Mouse (Mus musculus) telencephalon, adult 2 months (tissue): ENCODE measurements around the gene Slc11a2.
"Not testable (repeated sequence)": the region's sequence is repeated elsewhere in the genome, so short reads cannot be mapped to it uniquely, and the experiment has no call there.

Experiments used
- DNase-seq: peaks from one replicate; pipeline ENCODE4 v3.0.0-alpha.2; 2011; ENCODE audit warnings: low read depth, low spot score

The Slc11a2 gene

DNA sequence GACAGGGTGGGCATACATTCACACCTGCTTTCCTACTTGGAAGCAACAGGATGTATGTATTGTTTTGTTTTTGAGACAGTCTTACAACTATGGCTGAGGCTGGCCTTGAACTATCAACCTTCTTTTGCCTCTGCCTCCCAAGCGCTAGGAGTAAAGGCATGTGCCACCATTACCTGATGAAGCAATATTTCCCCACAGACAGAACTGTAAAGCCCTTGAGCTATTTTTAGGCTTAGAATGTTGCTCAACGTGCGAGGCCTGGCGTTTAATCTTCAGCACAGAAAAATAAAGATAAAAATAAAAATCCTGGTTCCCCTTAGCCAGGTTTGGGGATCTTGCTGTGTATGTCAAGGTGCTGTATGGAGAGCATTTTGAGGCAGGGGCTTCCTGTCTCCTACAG, 11.2 kb upstream of the Slc11a2 start:
- no peak for DNase-seq

DNA sequence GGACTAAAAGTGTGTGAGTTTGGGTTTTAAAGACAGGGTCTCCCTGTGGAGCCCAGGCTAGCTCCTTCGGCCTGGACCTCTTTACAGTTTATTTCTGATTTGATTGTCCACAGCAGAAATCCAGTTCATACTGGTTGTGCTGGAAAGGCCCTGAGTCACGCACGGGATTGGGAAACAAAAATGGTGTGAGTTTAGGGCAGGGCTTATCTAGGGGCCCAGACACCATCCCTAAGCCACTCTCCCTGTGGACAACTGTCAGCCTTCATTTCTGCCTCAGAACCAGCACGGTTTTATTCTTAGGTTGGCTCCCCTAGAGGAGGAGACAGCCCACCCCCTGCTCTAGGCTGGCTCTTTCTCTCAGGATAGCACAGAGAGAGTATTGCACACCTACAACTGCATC, 8.4 kb upstream of the Slc11a2 start:
- no peak for DNase-seq

DNA sequence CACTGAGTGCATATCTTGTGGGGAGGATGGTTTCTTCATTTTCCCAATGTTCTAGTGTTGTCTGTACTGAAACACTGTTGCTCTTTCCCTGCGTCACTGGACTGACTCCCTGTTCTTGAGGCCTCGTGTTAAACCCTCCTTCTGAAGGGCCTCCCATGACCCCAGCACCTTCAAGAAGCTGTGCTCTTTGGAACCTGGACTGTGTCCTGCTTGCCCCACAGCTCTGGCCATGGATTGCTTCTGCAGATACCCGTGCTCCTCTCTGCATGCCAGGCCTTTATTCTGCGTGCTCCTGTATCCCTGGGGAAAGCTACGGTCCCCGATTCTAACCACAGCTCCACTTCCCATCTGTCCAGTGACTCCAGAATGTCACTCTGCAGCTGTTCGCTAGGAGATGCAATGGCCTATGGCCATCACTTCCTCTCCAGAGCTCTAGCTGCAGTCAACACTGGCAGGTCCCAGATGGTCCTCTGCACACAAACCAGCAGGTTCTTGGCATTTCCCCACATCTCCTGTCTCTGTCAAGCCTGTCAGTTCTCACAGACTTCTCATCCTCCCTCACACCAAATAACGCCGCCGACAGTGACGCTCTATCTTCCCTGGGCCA, 5.2 kb upstream of the Slc11a2 start:
- no peak for DNase-seq

DNA sequence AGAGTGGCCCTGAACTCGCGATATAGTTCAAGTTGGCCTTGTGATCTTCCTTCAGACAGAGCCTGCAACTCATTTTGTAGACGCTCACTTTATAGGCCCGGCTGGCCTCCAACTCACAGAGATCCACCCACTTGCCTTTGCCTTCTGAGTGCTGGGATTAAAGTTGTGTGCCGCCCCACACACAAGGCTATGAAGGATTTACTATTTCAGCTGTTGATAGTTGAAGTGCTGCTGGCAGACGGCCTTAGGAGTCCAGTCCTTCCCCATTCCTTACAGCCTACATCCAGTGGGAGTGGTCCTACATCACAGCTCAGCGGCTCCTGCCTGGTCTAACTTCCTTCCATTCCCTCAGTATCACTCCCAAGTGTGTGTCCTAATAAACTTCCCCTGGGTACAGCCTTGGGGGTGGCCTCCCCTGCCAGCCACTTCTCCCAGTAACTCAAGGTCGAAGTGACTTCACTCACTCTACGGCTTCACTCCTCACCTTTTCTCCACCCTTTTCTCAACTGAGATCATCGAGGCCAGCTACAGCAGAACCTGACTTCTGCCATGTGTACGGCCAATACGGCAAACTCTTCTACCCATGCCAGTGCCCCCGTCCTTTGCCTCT, 3.5 kb upstream of the Slc11a2 start:
- DNase-seq = no peak

- DNase-seq = no peak
Observed at GRCm38 (mm10) chr15:100423916-100424315, 956 bp downstream of the Slc11a2 start.

- peak; percentile 89 for DNase-seq
Observed at GRCm38 (mm10) chr15:100422899-100423860, 1.7 kb downstream of the Slc11a2 start.

GRCm38 (mm10) chr15:100422476-100422875, 2.4 kb downstream of the Slc11a2 start:
- no peak for DNase-seq

- DNase-seq = not testable (repeated sequence)
Observed at GRCm38 (mm10) chr15:100421758-100422197, 3.1 kb downstream of the Slc11a2 start, which contains the start of gene Gm5475. Gene Gm5475, plus strand, starts transcription at chr15:100422147.

DNA sequence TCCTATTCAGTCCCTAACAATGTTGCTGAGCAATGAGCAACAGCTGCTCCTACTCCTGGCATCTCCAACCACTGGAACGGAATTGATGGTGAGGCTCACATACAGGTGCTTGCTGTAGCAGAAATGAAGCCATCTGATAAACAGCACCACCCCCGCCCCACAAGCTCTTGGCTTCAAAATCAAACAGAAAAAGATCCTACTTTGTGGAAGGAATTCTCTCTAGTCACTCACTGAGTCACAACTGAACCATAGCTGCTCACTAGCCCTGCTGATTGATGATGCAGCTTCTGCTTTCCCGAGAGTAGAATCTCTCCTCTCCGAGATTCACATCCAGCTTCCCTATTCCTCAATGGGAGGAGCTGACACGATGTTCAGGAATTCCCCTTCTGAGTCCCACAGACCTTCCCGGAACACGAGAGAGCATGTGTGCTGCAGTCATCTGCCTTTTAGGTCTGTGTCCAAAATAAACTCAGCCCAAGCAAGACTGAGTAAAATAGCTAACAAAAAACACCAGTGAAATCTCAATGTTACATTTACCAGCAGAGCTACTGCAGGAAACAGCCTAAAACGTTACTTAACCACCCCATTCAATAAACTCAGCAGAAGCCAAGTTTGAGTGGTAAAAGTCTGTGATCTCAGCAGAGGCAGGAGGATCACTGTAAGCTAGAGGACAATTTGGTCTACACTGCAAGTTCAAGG, 3.7 kb downstream of the Slc11a2 start:
- DNase-seq = no peak

DNA sequence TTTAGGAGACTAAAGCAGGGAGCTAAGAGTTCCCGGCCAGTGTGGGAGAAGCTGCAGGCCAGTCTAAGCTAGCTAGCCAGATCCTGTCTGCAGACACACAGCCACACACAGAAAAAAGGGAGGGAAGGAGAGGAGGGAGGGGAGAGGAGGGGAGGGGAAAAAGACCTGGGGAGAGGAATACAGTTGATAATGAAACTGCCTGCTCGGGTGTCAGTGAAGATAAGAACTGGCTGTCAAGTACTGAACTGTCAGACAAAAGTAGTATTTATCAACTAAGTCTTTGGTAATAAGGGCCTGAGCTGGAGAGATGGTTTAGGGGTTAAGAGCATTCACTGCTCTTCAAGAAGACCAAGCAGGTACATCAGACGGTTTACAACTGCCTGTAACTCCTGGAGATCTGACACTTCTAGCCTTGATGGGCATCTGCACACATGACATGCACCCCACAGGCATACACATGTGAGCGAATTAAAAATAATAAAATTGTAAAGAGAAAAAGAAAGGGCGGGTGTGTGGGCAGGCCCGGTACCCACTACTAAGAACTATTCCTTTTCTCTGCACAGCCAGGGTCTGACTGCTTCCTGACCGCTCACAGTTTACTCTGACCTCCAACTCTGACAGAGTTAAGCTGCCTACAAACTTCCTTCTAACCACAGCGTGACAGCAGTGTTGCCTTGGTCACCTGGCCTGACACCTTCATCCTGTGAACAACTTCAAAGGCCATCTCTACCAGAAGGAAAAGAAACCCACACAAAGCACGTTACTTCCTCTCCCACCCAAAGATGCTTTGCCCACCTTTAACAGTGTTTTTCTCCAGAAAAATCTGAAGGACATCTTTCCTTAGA, 4.7 kb downstream of the Slc11a2 start:
- no peak for DNase-seq

- DNase-seq = no peak
Observed at GRCm38 (mm10) chr15:100419311-100419710, 5.6 kb downstream of the Slc11a2 start.

GRCm38 (mm10) chr15:100417854-100418450, 6.9 kb downstream of the Slc11a2 start:
- no peak for DNase-seq

- DNase-seq = no peak
Observed at GRCm38 (mm10) chr15:100415684-100416083, 9.2 kb downstream of the Slc11a2 start.

- no peak for DNase-seq
Observed at GRCm38 (mm10) chr15:100414942-100415341, 9.9 kb downstream of the Slc11a2 start.

DNA sequence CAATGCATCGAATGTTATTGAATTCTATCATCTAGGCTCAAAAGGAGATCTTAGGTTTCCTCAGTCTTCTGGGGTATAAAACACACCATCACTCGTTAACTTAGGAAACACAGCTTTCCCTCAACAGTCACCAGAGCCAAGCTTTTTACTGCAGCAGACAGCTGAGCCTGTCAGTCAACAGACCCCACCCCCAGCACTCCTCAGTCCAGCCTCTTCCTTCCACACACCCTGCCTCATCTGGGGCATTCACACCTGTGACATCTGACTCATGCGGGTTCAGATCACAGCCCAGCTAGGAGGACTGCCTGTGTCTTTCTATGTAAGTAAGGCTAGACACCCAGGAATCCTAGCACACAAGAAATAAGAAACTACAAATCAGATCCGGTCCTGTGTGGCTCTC, 10.9 kb downstream of the Slc11a2 start:
- no peak for DNase-seq

DNA sequence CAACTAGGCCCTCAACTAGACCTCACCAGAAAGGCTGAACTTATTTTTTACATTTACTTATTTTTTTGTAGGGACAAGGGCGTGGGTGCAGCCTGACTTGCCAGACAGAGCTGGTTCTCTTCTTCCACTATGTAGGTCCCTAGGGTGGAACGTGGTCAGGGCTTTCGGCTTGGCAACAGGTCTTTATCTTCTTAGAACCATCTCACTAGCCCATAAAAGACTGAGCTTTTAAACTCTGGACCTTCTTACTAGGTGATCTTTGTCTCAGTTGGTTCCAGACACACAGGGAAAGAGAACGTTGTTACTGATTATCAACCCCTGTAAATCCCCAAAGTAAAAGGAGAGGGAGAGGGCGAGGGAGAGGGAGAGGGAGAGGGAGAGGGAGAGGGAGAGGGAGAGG, 11.6 kb downstream of the Slc11a2 start:
- no peak for DNase-seq

- no peak for DNase-seq
Observed at GRCm38 (mm10) chr15:100411731-100412130, 13.1 kb downstream of the Slc11a2 start.

DNA sequence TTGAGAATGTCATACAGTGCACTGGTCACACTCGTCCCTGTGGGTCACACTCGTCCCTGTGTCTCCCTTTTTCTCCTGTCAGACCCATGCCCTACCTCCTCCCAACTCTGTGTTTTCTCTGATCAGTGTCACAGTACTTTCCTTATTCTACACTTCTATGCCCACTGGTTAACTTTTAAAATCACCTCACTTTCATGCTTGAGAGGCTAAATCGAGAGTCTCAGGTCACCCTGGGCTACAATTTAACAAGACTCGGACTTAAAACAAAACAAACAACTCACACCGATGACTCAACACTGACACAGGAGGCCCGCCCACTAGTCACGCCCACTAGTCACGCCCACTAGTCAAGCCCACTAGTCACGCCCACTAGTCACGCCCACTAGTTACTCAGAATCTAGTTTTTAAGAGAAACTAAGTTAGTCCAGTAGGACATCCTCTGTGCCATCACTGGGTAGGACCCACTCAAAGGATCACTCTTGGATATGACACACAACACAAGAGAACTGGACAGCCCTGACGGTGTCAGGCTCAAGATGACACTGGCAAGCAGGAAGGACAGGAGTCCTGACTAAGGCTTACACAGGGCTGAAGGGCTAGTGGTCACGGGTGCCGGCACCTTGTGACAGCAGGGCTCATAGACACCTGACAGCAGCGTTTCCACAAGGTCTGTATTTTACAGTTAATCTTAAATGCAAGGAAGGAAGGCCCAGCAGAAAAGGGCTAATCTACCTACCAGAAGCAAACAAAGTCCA, 13.8 kb downstream of the Slc11a2 start:
- DNase-seq = no peak

- DNase-seq = no peak
Observed at GRCm38 (mm10) chr15:100406088-100406487, 18.8 kb downstream of the Slc11a2 start.
